Mouse (Mus musculus): Measurements from ENCODE around the gene Ms4a4b.
"Not testable (repeated sequence)": the region's sequence is repeated elsewhere in the genome, so short reads cannot be mapped to it uniquely, and the experiment has no call there.

Gene Ms4a4b

GRCm38 (mm10) chr19:11443338-11443737 is at the start of gene Ms4a4b:
TSS of gene Ms4a4b (plus strand) at chr19:11443553.
- no peak for DNase-seq (ENCODE audit: low spot score in 2 of 2)

- DNase-seq (ENCODE audit: low spot score in 2 of 2): no peak
Observed at GRCm38 (mm10) chr19:11395769-11396168, 47.6 kb upstream of the Ms4a4b start.

DNA sequence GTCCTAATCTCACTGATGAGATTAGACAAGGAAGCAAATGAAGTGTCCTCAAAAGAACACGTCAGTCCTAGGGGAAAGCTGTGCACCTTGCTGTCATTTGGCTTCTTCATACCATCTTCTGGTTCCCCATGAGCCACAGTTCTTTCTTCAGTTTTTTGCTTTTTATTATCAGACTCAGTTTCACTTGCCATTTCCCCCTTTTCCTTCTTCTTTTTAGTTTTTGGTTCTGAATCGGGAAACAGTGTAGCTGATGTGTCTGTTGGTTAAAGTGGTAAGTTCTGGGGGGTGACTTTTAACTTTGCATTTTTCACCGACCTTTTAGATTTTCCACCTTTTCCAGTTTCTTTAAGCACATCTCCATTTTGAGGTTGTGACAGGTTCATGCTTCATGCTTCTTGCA is 38.8 kb upstream of the Ms4a4b start, which contains the start of gene Ms4a4c:
Gene Ms4a4c, plus strand, starts transcription at position 244 of the 400 bp plus-strand sequence.
- no peak for DNase-seq (ENCODE audit: low spot score in 2 of 2)

GRCm38 (mm10) chr19:11407428-11407827 is 35.9 kb upstream of the Ms4a4b start:
- no peak for DNase-seq (ENCODE audit: low spot score in 2 of 2)

DNA sequence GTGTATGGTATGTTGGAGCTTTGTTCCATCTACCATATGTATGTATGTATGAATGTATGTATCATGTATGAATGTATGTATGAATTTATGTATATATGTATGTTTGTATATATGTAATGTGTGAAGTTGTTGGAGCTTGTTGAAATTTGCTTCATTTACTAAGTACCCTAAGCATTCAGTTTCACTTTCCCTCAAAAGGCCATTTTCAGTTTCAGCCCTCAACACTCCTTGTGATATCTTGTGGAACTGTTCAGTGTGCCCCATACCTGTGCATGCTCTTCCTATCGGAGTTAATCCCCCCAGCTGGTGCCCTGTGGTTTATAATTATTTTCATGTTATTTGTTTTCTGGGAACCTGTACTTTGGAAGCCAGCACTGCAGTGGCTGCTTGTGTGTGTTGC is 34.8 kb upstream of the Ms4a4b start:
- no peak for DNase-seq (ENCODE audit: low spot score in 2 of 2)

DNA sequence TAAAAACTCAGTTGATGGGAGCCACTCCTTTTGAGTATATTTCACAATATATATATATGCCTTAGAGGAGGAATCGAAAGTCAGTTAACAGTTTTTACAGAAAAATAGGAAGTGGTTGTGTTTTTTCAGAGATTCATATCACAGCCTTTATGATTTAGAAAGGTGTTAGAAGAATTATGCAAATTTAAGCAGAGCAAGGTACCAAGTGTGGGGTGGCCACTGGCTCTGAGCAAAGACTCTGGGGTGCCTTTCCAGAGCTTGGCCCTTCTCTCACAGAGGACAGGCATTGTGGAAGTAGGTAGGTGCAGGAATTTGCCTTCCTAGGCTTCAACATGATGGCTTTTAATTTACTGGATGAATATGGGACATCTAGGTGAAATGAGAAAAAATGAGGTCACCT is 31.7 kb upstream of the Ms4a4b start:
- no peak for DNase-seq (ENCODE audit: low spot score in 2 of 2)

DNA sequence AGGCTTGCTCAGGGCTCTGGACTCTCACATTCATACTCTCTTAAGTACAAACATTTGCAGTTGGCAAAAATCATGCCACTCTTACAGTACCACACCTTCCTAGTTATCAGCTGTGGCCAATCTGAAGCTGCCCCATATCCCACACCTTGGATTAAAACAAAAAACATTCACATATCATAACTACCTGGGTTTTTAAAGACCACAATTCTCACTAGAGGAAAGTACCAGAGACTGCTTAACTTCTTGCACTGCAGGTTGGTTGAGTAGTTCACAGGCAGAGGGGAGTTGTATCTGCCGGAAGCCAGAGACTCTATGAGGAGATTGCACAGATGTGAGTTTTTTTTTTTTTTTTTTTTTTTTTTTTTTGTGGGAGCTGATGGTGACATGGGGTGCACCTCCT is 29.3 kb upstream of the Ms4a4b start:
- no peak for DNase-seq (ENCODE audit: low spot score in 2 of 2)

DNA sequence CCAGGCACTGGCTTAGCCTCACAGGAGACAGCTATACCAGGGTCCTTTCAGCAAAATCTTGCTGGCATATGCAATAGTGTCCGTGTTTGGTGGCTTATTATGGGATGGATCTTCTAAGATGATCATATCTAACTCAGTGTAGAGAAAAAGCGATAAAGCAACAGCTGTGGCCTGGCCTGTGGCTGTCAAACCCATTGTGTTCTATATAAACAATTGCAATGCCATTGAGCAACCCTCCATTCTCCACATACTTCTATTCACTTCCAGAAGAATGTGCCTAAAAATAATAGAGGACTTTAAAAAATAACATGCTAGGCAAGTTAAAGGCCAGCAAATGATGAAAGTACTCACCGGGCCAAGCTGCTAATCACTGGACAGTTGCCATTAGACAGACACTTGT is 27.8 kb upstream of the Ms4a4b start:
- no peak for DNase-seq (ENCODE audit: low spot score in 2 of 2)

DNA sequence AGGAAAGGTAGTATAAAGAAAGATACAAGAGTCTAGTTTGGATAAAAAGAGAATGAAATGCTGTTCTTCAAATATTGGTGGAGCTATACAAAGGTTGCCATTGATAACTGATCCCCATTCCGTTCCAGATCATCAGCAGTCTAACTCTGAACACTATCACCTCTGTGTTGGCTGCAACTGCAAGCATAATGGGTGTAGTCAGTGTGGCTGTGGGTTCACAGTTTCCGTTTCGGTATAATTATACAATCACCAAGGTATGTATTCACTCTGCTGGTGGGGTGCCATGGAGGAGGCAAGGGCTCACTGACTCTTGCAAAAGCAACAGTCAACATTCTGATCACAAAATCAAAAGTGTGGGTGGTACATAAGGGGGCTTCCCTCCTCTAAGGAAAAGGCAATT is 24.5 kb upstream of the Ms4a4b start:
- DNase-seq (ENCODE audit: low spot score in 2 of 2): not testable (repeated sequence)

GRCm38 (mm10) chr19:11431209-11431608 is 12.1 kb upstream of the Ms4a4b start:
- DNase-seq (ENCODE audit: low spot score in 2 of 2): not testable (repeated sequence)

DNA sequence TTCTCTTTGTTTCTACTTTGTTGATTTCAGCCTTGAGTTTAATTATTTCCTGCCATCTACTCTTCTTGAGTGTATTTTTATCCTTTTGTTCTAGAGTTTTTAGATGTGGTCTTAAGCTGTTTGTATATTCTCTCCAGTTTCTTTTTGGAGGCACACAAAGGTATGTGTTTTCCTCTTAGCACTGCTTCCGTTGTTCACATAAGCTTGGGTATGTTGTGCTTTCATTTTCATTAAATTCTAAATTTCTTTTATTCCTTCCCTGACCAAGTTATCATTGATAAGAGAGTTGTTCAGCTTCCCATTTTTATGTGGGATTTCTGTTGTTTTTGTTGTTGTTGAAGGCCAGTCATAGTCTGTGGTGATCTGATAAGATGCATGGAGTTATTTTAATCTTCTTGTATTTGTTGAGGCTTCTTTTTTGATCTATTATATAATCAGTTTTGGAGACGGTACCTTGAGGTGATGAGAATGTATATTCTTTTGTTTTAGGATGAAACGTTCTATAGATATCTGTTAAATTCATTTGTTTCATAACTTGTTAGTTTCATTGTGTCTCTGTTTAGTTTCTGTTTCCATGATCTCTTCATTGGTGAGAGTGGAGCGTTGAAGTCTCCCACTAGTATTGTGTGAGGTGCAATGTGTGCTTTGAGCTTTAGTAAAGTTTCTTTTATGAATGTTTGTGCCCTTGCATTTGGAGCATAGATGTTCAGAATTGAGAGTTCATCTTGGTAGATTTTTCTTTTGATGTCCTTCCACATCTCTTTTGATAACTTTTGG is 8.1 kb upstream of the Ms4a4b start:
- DNase-seq (ENCODE audit: low spot score in 2 of 2): no peak

DNA sequence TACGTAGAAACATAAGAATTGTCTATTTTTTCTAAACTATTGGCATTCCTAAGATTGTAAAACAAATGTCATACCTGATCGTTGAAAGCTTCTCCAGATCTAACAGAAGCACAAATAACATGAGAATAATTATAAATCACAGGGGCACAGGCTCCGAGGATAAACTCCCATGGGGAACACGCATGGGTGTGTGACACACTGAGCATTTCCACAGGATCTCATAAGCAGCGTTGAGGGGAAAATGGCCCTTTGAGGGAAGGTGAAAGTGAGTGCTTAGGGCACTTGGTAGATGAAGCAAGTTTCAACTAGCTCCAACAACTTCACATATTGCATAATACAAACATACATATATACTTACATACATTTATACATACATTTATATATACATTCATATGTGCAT is 611 bp downstream of the Ms4a4b start:
- no peak for DNase-seq (ENCODE audit: low spot score in 2 of 2)

DNA sequence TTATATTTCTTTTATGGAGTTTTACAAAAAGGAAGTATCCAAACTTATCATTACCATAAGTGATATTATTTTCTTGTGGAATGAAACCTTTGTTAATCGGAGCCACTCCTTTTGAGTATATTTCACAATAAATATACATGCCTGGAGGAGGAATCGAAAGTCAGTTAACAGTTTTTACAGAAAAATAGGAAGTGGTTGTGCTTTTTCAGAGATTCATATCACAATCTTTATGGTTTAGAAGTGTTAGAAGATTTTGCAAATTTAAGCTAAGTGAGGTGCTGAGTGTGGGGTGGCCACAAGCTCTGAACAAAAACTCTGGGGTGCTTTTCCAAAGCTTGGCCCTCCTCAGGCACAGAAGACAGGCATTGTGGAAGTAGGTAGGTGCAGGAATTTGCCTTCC is 3.9 kb downstream of the Ms4a4b start:
- DNase-seq (ENCODE audit: low spot score in 2 of 2): no peak

DNA sequence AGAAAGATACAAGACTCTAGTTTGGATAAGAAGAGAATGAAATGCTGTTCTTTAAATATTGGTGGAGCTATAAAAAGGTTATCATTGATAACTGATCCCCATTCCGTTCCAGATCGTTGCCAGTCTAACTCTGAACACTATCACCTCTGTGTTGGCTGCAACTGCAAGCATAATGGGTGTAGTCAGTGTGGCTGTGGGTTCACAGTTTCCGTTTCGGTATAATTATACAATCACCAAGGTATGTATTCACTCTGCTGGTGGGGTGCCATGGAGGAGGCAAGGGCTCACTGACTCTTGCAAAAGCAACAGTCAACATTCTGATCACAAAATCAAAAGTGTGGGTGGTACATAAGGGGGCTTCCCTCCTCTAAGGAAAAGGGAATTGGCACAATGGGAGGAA is 15.7 kb downstream of the Ms4a4b start:
- not testable (repeated sequence) for DNase-seq (ENCODE audit: low spot score in 2 of 2)

- DNase-seq (ENCODE audit: low spot score in 2 of 2): not testable (repeated sequence)
Observed at GRCm38 (mm10) chr19:11464795-11465194, 21.4 kb downstream of the Ms4a4b start.

- DNase-seq (ENCODE audit: low spot score in 2 of 2): no peak
Observed at GRCm38 (mm10) chr19:11466471-11466870, 23.1 kb downstream of the Ms4a4b start.

- not testable (repeated sequence) for DNase-seq (ENCODE audit: low spot score in 2 of 2)
Observed at GRCm38 (mm10) chr19:11468361-11468760, 25.0 kb downstream of the Ms4a4b start.

DNA sequence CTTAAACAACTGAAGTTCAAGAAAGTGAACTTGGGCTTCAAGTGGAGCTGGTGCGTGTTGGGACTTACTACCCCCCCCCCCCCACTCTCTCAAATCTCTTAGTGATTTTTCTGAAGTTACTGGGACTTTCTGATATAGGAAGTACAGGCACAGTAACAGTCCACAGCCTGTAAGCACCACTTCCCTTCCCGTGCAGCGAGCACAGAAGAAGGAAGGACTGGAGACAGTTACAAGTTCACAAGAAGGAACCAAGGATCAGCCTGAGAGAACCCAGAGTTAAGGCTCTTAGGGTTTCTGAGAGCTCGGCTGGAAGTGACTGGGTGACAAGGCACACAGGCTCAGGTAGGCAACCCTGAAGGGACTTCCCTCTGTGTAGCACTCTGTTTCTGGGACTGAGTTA is 25.9 kb downstream of the Ms4a4b start, which contains the start of gene Ms4a6c:
Gene Ms4a6c, plus strand, starts transcription at position 152 of the 400 bp plus-strand sequence.
- not testable (repeated sequence) for DNase-seq (ENCODE audit: low spot score in 2 of 2)

- no peak for DNase-seq (ENCODE audit: low spot score in 2 of 2)
Observed at GRCm38 (mm10) chr19:11479714-11480113, 36.4 kb downstream of the Ms4a4b start.

- no peak for DNase-seq (ENCODE audit: low spot score in 2 of 2)
Observed at GRCm38 (mm10) chr19:11482684-11483083, 39.3 kb downstream of the Ms4a4b start.

GRCm38 (mm10) chr19:11483941-11484340 is 40.6 kb downstream of the Ms4a4b start:
- DNase-seq (ENCODE audit: low spot score in 2 of 2): no peak

DNA sequence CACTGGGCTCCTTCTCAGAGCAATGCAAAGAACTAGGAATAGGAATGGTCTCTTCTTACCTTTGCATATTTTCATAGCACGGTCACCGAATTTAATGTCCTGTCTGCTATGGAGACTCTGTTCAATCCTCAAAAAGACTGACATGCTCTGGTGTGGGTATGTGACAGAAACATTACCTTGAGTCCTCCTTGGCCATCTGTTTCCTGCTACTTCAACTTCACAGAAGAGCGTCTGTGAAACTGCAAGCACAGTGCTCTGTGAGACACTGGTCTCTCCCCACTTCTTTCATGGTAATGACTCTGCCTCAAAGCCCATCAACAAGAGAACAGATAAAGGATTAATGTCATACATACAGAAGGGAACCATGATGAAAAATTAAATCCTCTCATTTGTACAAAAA is 41.0 kb downstream of the Ms4a4b start:
- no peak for DNase-seq (ENCODE audit: low spot score in 2 of 2)

GRCm38 (mm10) chr19:11485266-11485665 is 41.9 kb downstream of the Ms4a4b start:
- no peak for DNase-seq (ENCODE audit: low spot score in 2 of 2)

- no peak for DNase-seq (ENCODE audit: low spot score in 2 of 2)
Observed at GRCm38 (mm10) chr19:11485746-11486145, 42.4 kb downstream of the Ms4a4b start, which contains the start of gene Gm8369. TSS of gene Gm8369 (plus strand) at chr19:11485938.
